Mouse (Mus musculus) midbrain, embryonic 10.5 days (tissue): ENCODE measurements around the gene Ogdh. TPM values are rescaled to one million over a fixed set of nuclear protein-coding genes. Genes with fewer than 3 reads are reported as not detected.
"Not testable (repeated sequence)": the region's sequence is repeated elsewhere in the genome, so short reads cannot be mapped to it uniquely, and the experiment has no call there.

Experiments
- DNase-seq: peaks from one replicate; pipeline ENCODE4 v3.0.0-alpha.2; 2017; ENCODE audit warnings: low spot score
- H3K27ac ChIP-seq: fragments of 300-500 bp; sonication (generic); replicated peaks from 2 replicates; pipeline ENCODE4 v1.5.1; 2016; ENCODE audit warnings: mild to moderate bottlenecking
- H3K27me3 ChIP-seq: fragments of 300-500 bp; sonication (generic); 2 replicates; pipeline ENCODE4 v1.6.1; 2016; ENCODE audit warnings: low read depth, mild to moderate bottlenecking; ENCODE audit not compliant: poor library complexity, severe bottlenecking
- H3K36me3 ChIP-seq: fragments of 300-500 bp; sonication (generic); 2 replicates; pipeline ENCODE4 v1.6.1; 2016; ENCODE audit warnings: mild to moderate bottlenecking, moderate library complexity
- H3K4me1 ChIP-seq: fragments of 300-500 bp; sonication (generic); 2 replicates; pipeline ENCODE4 v1.6.1; 2016
- H3K4me3 ChIP-seq: fragments of 300-500 bp; sonication (generic); 2 replicates; pipeline ENCODE4 v1.5.1; 2016; ENCODE audit warnings: mild to moderate bottlenecking, moderate library complexity
- H3K9me3 ChIP-seq: fragments of 300-500 bp; sonication (generic); replicated peaks from 2 replicates; pipeline ENCODE4 v1.6.1; 2016; ENCODE audit warnings: mild to moderate bottlenecking
- WGBS: fragments of 180-500 bp; shearing (Covaris S2); methylation state at CpG from one replicate; pipeline ENCODE4 v1.1.7; 2016; 5-methylcytosine and 5-hydroxymethylcytosine counted together
- polyA plus RNA-seq: library from polyadenylated mRNA; unstranded; fragments of >200 nt; fragmentation: Nextera tagmentation; extraction: Ambion mirVana; gene quantifications from 2 replicates; pipeline ENCODE4 v1.2.1, GENCODE M21; 2016

Ogdh gene
- polyA plus RNA-seq = 107 and 111 TPM in 2 replicates

GRCm38 (mm10) chr11:6291401-6292115 is at the start of gene Ogdh:
Gene Ogdh, plus strand, starts transcription at chr11:6291633.
- peak; percentile 99 for DNase-seq
- peak within 1 kb of the TSS; percentile 74 for H3K4me3 ChIP-seq
- WGBS = under 1% methylated on average over 77 of the region's 77 CpGs

GRCm38 (mm10) chr11:6244707-6245106 is 46.7 kb upstream of the Ogdh start:
- Histone ChIP-seq H3K4me1 (no peaks in the 10 kb centered on the region), H3K9me3 (no peaks in the 10 kb centered on the region), H3K27ac (no peak overlapping the region), H3K4me3 (no peak overlapping the region), H3K27me3 (no peaks in the 10 kb centered on the region), H3K36me3 (no peaks in the 10 kb centered on the region)
- WGBS = 46% methylated on average over 19 of the region's 19 CpGs
- DNase-seq = no peak

More at GRCm38 (mm10) chr11:6291401-6292115, at the start of gene Ogdh:
- H3K27me3 ChIP-seq = peaks cover 10% of the 10 kb centered on the region
- H3K9me3 ChIP-seq = no peaks in the 10 kb centered on the region
- H3K4me1 ChIP-seq = peaks cover 13% of the 10 kb centered on the region
- peak within 1 kb of the TSS; percentile 91 for H3K27ac ChIP-seq
- 0 out of 2 replicates have a peak, but pooled peaks cover under 1% of the 10 kb centered on the region for H3K36me3 ChIP-seq

- Histone ChIP-seq H3K9me3 (no peaks in the 10 kb centered on the region), H3K27me3 (no peaks in the 10 kb centered on the region), H3K4me3 (no peak overlapping the region), H3K27ac (no peak overlapping the region), H3K4me1 (0 out of 2 replicates have a peak, but pooled peaks cover 3% of the 10 kb centered on the region), H3K36me3 (peaks cover under 1% of the 10 kb centered on the region)
- DNase-seq = no peak
- WGBS = 90% methylated on average over 5 of the region's 5 CpGs
These were observed 39.2 kb upstream of the Ogdh start for GRCm38 (mm10) chr11:6252248-6252647.

DNA sequence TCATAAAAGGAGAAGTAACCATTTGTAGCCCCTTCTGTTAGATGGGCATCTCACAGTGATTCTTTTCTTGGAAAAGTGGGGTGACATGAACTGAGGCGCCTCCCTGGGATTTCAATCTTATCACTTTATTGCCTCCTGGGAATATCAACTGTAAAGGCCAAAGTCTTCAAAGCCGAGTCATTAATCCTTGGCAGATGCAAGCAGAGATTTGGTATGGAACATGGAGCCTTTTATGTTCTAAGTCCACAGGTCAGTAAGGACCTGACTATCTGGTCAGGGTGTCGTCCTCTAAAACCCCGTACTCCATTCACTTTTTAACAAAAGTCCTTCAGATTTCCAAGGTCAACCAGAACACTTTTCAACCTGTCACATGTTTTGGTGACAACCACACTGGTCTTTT is 38.6 kb upstream of the Ogdh start:
- no peaks in the 10 kb centered on the region for H3K27me3 ChIP-seq
- no peak for DNase-seq
- peaks cover 7% of the 10 kb centered on the region for H3K36me3 ChIP-seq
- H3K9me3 ChIP-seq = no peaks in the 10 kb centered on the region
- 0 out of 2 replicates have a peak, but pooled peaks cover 3% of the 10 kb centered on the region for H3K4me1 ChIP-seq
- no peak overlapping the region for H3K27ac ChIP-seq
- H3K4me3 ChIP-seq = no peak overlapping the region
- 90% methylated on average over 4 of the region's 4 CpGs for WGBS

- 85% methylated on average over 2 of the region's 2 CpGs for WGBS
- H3K27me3 ChIP-seq, H3K9me3 ChIP-seq, H3K4me3 ChIP-seq, H3K27ac ChIP-seq, DNase-seq, H3K4me1 ChIP-seq: not testable (repeated sequence)
- peaks cover 24% of the 10 kb centered on the region for H3K36me3 ChIP-seq
These were observed 36.8 kb upstream of the Ogdh start for GRCm38 (mm10) chr11:6254602-6255001.

DNA sequence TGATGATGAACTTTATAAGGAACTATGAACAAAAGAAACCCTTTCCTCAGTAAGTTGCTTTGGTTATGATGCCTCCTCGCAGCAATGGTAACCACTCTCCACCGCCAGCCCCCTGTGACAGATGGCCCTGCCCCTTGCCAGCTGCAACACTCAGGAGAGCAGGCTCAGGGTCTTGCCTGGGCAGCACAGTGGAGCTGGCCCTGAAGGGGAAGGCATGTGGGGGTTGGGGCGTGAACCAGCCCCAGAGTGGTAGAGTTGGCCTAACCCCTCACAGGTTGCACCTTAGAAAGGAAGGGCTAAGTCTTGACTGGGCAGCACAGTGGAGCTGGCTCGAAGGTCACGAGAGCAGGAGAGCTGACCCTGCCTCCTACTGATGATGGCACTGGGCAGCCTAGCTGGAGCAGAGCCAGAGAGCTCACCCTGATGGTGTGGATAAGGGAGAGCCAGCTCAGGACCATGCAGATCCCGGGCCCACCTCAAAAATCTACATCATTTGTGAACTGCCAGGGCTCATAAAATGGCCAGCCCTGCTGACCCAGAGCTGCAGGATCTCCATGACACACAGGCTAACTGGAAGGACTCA is 34.9 kb upstream of the Ogdh start:
- Histone ChIP-seq H3K36me3 (peaks cover 44% of the 10 kb centered on the region), H3K4me1 (0 out of 2 replicates have a peak, but pooled peaks cover 3% of the 10 kb centered on the region), H3K27ac (no peak overlapping the region), H3K9me3 (no peaks in the 10 kb centered on the region), H3K27me3 (no peaks in the 10 kb centered on the region), H3K4me3 (no peak overlapping the region)
- 71% methylated on average over 6 of the region's 6 CpGs for WGBS
- DNase-seq = no peak

DNA sequence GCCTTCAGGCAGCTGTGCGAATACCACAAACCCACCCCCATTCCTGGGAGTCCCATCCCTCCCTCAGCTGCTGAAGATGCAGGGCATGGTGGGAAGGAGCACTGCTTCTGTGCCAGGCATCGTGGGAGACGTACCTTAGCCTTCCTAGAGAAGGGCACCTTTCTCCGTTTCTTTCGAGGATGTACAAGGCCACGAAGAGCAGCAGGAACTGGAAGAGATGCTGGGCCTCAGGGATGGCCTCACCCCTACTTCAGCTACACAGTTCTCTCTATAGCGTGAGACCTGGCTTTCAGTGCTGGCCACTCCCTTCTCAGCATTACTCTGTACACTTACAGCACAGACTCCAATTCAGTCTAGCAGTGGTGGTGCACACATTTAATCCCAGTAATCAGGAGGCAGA is 32.0 kb upstream of the Ogdh start:
- Histone ChIP-seq H3K27me3 (no peaks in the 10 kb centered on the region), H3K36me3 (peaks cover 72% of the 10 kb centered on the region), H3K27ac (no peak overlapping the region), H3K4me1 (0 out of 2 replicates have a peak, but pooled peaks cover 3% of the 10 kb centered on the region), H3K9me3 (no peaks in the 10 kb centered on the region), H3K4me3 (no peak overlapping the region)
- no peak for DNase-seq
- 94% methylated on average over 7 of the region's 7 CpGs for WGBS

DNA sequence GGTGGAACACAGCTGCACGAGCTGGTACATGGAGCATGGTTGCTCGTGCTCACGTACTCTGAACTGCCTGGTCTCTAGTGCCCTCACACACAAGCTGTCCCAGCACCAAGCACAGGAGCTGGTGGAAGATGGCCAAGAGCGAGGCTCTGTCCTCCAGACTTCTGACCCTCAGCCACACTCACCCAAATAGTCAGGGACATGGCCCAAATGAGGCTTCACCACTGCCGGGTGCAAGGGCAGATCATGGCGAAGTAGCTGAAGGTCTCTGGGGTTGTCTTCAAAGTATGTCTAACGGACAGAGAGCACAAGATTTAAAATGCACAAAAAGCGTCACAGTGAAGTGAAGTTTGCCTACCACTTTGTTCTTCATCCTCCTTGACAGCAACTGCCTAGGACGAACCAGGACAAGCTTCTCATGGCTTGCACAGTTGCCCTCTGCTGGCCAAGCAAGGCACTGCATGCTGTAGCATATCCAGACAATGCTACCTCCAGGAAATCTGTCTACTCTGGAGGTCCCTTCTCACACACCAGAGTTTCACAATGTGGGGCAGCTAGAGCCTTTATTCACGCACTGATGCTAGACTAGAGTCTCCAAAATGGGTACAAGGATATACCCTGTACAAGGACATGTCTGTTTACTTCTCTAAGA is 29.9 kb upstream of the Ogdh start:
- Histone ChIP-seq H3K27ac (no peak overlapping the region), H3K36me3 (peaks cover 94% of the 10 kb centered on the region), H3K4me3 (no peak overlapping the region), H3K9me3 (no peaks in the 10 kb centered on the region), H3K27me3 (no peaks in the 10 kb centered on the region), H3K4me1 (peaks cover 6% of the 10 kb centered on the region)
- WGBS = 85% methylated on average over 10 of the region's 10 CpGs
- peak; percentile 81 for DNase-seq

GRCm38 (mm10) chr11:6266621-6267020 is 24.8 kb upstream of the Ogdh start:
- Histone ChIP-seq H3K27ac (peak overlapping the region; percentile 92), H3K36me3 (peaks cover 76% of the 10 kb centered on the region)
- WGBS = 73% methylated on average over 9 of the region's 9 CpGs

GRCm38 (mm10) chr11:6267320-6268254 is 23.8 kb upstream of the Ogdh start, which contains the start of gene Ddx56:
Gene Ddx56, minus strand, starts transcription at chr11:6267772.
- WGBS = 1% methylated on average over 50 of the region's 50 CpGs
- H3K27ac ChIP-seq = peak within 1 kb of the TSS; percentile 92
- H3K4me1 ChIP-seq = peaks cover 22% of the 10 kb centered on the region
- no peaks in the 10 kb centered on the region for H3K9me3 ChIP-seq
- H3K36me3 ChIP-seq = peaks cover 76% of the 10 kb centered on the region
- peak within 1 kb of the TSS; percentile 96 for H3K4me3 ChIP-seq
- DNase-seq = peak; percentile 90
- no peaks in the 10 kb centered on the region for H3K27me3 ChIP-seq

More at GRCm38 (mm10) chr11:6266621-6267020, 24.8 kb upstream of the Ogdh start:
- Histone ChIP-seq H3K27me3 (no peaks in the 10 kb centered on the region), H3K9me3 (no peaks in the 10 kb centered on the region), H3K4me3 (peak overlapping the region; percentile 96), H3K4me1 (peaks cover 17% of the 10 kb centered on the region)
- no peak for DNase-seq

- peak overlapping the region; percentile 99 for H3K4me3 ChIP-seq
- H3K9me3 ChIP-seq = no peaks in the 10 kb centered on the region
- peak overlapping the region; percentile 94 for H3K27ac ChIP-seq
- DNase-seq = no peak
- H3K36me3 ChIP-seq = peaks cover 44% of the 10 kb centered on the region
- 76% methylated on average over 11 of the region's 11 CpGs for WGBS
- H3K4me1 ChIP-seq = peaks cover 29% of the 10 kb centered on the region
- no peaks in the 10 kb centered on the region for H3K27me3 ChIP-seq
These were observed 17.8 kb upstream of the Ogdh start for GRCm38 (mm10) chr11:6273607-6274006.
